Mouse (Mus musculus) liver, embryonic 14.5 days (tissue): ENCODE results near the gene Cyb561. TPM values are rescaled to one million over a fixed set of nuclear protein-coding genes. Genes with fewer than 3 reads are reported as not detected.

ENCODE experiments used
- ATAC-seq: fragments of 200-750 bp; cut with Nextera tagmentation; 2 replicates; pipeline ENCODE4 v1.8.0; 2017; ENCODE audit warnings: moderate number of reproducible peaks, mild to moderate bottlenecking, moderate library complexity; ENCODE audit not compliant: insufficient read depth
- DNase-seq, 3 experiments: peaks; one replicate each; pipeline ENCODE4 v3.0.0-alpha.2; 2012 to 2013; ENCODE audit warnings: low read depth in 3 of 3, low spot score in 3 of 3
- H3K27ac ChIP-seq: fragments of 300-500 bp; sonication (generic); 2 replicates; pipeline ENCODE4 v1.5.1; 2014; ENCODE audit warnings: moderate library complexity, mild to moderate bottlenecking, control low read depth, inconsistent platforms
- H3K27me3 ChIP-seq: fragments of 300-500 bp; sonication (generic); 2 replicates; pipeline ENCODE4 v1.6.1; 2014; ENCODE audit warnings: mild to moderate bottlenecking, low read length, moderate library complexity; ENCODE audit not compliant: control insufficient read depth, insufficient read depth
- H3K36me3 ChIP-seq: fragments of 300-500 bp; sonication (generic); replicated peaks from 2 replicates; pipeline ENCODE4 v1.6.1; 2014; ENCODE audit warnings: low read depth; ENCODE audit not compliant: control insufficient read depth, insufficient read depth
- H3K4me1 ChIP-seq, 2 experiments: fragments of 200-500 bp in 1 of 2; fragments of 300-500 bp in 1 of 2; sonication (generic) in 1 of 2; replicated peaks; 2 replicates each; pipeline ENCODE4 v1.6.1; 2012 to 2014; ENCODE audit warnings: antibody characterized with exemption in 1 of 2, inconsistent platforms in 1 of 2, low read length in 1 of 2; ENCODE audit not compliant: control insufficient read depth in 2 of 2, insufficient read depth in 2 of 2
- H3K4me2 ChIP-seq: fragments of 300-500 bp; sonication (generic); 2 replicates; pipeline ENCODE4 v1.6.1; 2014; ENCODE audit warnings: low read depth, mild to moderate bottlenecking, control low read depth, moderate library complexity
- H3K4me3 ChIP-seq, 2 experiments: fragments of 200-500 bp in 1 of 2; fragments of 300-500 bp in 1 of 2; sonication (generic) in 1 of 2; 2 replicates each; pipeline ENCODE4 v1.5.1; 2012 to 2014; ENCODE audit warnings: low read depth in 2 of 2, low read length in 2 of 2, mild to moderate bottlenecking in 2 of 2, control low read depth in 1 of 2, inconsistent platforms in 1 of 2, moderate library complexity in 1 of 2; ENCODE audit not compliant: insufficient read depth in 1 of 2
- H3K9ac ChIP-seq: fragments of 300-500 bp; sonication (generic); replicated peaks from 2 replicates; pipeline ENCODE4 v1.6.1; 2014; ENCODE audit warnings: mild to moderate bottlenecking, control low read depth, moderate library complexity
- H3K9me3 ChIP-seq: fragments of 300-500 bp; sonication (generic); 2 replicates; pipeline ENCODE4 v1.6.1; 2016; ENCODE audit warnings: low read length, mixed read lengths; ENCODE audit not compliant: control insufficient read depth
- CTCF ChIP-seq: IDR thresholded peaks from 2 replicates; pipeline ENCODE4 v1.5.1; 2016; ENCODE audit warnings: antibody characterized with exemption, low read depth, control low read depth
- EP300 ChIP-seq: IDR thresholded peaks from 2 replicates; pipeline ENCODE4 v1.6.1; 2016; ENCODE audit warnings: antibody characterized with exemption, low read depth
- WGBS: fragments of 180-500 bp; shearing (Covaris S2); extraction: QIAGEN DNeasy Blood & Tissue Kit; methylation state at CpG from one replicate; pipeline ENCODE4 v1.1.7; 2014; ENCODE audit not compliant: insufficient replicate concordance; 5-methylcytosine and 5-hydroxymethylcytosine counted together
- polyA plus RNA-seq, 2 experiments: library from polyadenylated mRNA; depleted of rRNA in 1 of 2; stranded (reverse) in 1 of 2; unstranded in 1 of 2; fragments of >200 nt; fragmentation: Nextera tagmentation in 1 of 2; extraction: Ambion mirVana in 1 of 2; gene quantifications; 2 replicates each; pipeline versions ENCODE4 v1.2.1 to v1.2.3; 2012 to 2014

The Cyb561 gene
- 0.69 and 0.85 TPM in 2 replicates for polyA plus RNA-seq (2012; rRNA removed)
- polyA plus RNA-seq (2014; fragmentation: Nextera tagmentation; extraction: Ambion mirVana), result 1.1 and 2.1 TPM in 2 replicates

- H3K27me3 ChIP-seq, result no peaks in the 10 kb centered on the region
- no peak for ATAC-seq
- no peak within 1 kb of the TSS for H3K27ac ChIP-seq
- DNase-seq, result no peak
- H3K4me3 ChIP-seq, result no peak within 1 kb of the TSS
- no peak within 1 kb of the TSS for H3K4me2 ChIP-seq
- H3K4me1 ChIP-seq, result no peaks in the 10 kb centered on the region
- WGBS, result 65% methylated on average over 12 of the region's 12 CpGs
- TF ChIP-seq CTCF (no peak), EP300 (no peak)
- no peaks in the 10 kb centered on the region for H3K9me3 ChIP-seq
- no peaks in the 10 kb centered on the region for H3K36me3 ChIP-seq
- H3K9ac ChIP-seq, result no peak within 1 kb of the TSS
These were observed at the start of gene Cyb561 for GRCm38 (mm10) chr11:105952911-105953386. TSS of gene Cyb561 (minus strand) at chr11:105953336.

- Histone ChIP-seq H3K4me3 (no peak overlapping the region), H3K4me2 (no peak overlapping the region), H3K9me3 (no peaks in the 10 kb centered on the region), H3K4me1 (no peaks in the 10 kb centered on the region), H3K36me3 (no peaks in the 10 kb centered on the region), H3K9ac (no peak overlapping the region), H3K27ac (no peak overlapping the region), H3K27me3 (peaks cover 3% of the 10 kb centered on the region; the same call in 1 of the 2 replicates)
- WGBS, result 30% methylated on average over 4 of the region's 4 CpGs
- no peak for DNase-seq
- TF ChIP-seq EP300 (no peak), CTCF (peak; percentile 54)
- ATAC-seq, result no peak
These were observed 48.6 kb upstream of the Cyb561 start for GRCm38 (mm10) chr11:106001718-106002117.

DNA sequence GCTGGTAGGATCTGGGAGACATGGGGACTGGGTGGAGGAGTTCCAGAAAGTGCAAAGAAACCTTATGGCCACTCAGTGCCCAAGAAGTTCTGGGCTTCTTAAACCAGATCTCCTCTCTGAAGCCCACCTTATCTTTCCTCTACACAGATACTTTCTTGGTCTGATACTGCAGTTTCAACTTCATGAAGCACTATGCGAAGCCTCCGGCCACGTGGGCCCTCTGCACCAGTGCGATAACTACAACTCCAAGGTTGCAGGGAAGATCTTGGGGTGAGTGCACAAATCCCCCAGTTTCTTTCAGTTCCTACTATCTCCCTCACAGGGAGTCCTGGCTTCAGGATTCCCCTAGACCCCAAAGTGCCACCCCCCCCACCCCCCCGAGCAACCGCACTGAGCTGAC, 46.9 kb upstream of the Cyb561 start:
- 62% methylated on average over 6 of the region's 6 CpGs for WGBS
- Histone ChIP-seq H3K4me2 (no peak overlapping the region), H3K36me3 (no peaks in the 10 kb centered on the region), H3K9ac (no peak overlapping the region), H3K27ac (no peak overlapping the region), H3K27me3 (peaks cover 3% of the 10 kb centered on the region; the same call in 1 of the 2 replicates), H3K9me3 (no peaks in the 10 kb centered on the region), H3K4me1 (no peaks in the 10 kb centered on the region), H3K4me3 (no peak overlapping the region)
- TF ChIP-seq EP300 (no peak), CTCF (no peak)
- DNase-seq, result no peak
- ATAC-seq, result no peak

- Histone ChIP-seq H3K4me3 (no peak within 1 kb of the TSS), H3K9me3 (no peaks in the 10 kb centered on the region), H3K36me3 (no peaks in the 10 kb centered on the region), H3K27ac (no peak within 1 kb of the TSS), H3K9ac (no peak within 1 kb of the TSS), H3K27me3 (no peaks in the 10 kb centered on the region; the same call in 1 of the 2 replicates), H3K4me2 (no peak within 1 kb of the TSS), H3K4me1 (peaks cover 0 to 2% of the 10 kb centered on the region in 2 experiments; a peak in 1 of 4 replicates)
- WGBS, result 82% methylated on average over 3 of the region's 3 CpGs
- no peak for ATAC-seq
- DNase-seq, result no peak
- TF ChIP-seq EP300 (no peak), CTCF (no peak)
These were observed 41.2 kb upstream of the Cyb561 start, which contains the start of gene Ace3 for GRCm38 (mm10) chr11:105994375-105994774. TSS of gene Ace3 (plus strand) at chr11:105994675.

- Histone ChIP-seq H3K4me3 (no peak overlapping the region), H3K4me2 (no peak overlapping the region), H3K4me1 (peaks cover 0 to 2% of the 10 kb centered on the region in 2 experiments; a peak in 1 of 4 replicates), H3K27me3 (no peaks in the 10 kb centered on the region; the same call in 1 of the 2 replicates), H3K36me3 (no peaks in the 10 kb centered on the region), H3K27ac (no peak overlapping the region), H3K9ac (no peak overlapping the region), H3K9me3 (no peaks in the 10 kb centered on the region)
- TF ChIP-seq CTCF (no peak), EP300 (no peak)
- DNase-seq, result peak in 2 of 3 experiments; percentile 11 to 13
- 2% methylated on average over 2 of the region's 2 CpGs for WGBS
- peak; percentile 52; the same call in 1 of the 2 replicates for ATAC-seq
These were observed 37.1 kb upstream of the Cyb561 start for GRCm38 (mm10) chr11:105990231-105990630.
